Mouse (Mus musculus) ES-E14 (cell line): ENCODE data around the gene Fam120a. TPM values are rescaled to one million over a fixed set of nuclear protein-coding genes. Genes with fewer than 3 reads are reported as not detected.

Source experiments
- DNase-seq: peaks from one replicate; pipeline ENCODE4 v3.0.0-alpha.2; 2013; ENCODE audit warnings: low read depth, low spot score
- H3K27ac ChIP-seq: 2 replicates; pipeline ENCODE4 v1.5.1; 2012; ENCODE audit warnings: low read depth, mild to moderate bottlenecking, low read length, moderate library complexity, mixed read lengths; ENCODE audit not compliant: poor library complexity, insufficient read depth, severe bottlenecking
- H3K36me3 ChIP-seq: 2 replicates; pipeline ENCODE4 v1.6.1; 2012; ENCODE audit warnings: mild to moderate bottlenecking, low read length, moderate library complexity, mixed read lengths; ENCODE audit not compliant: control insufficient read depth, poor library complexity, insufficient read depth, severe bottlenecking
- H3K4me1 ChIP-seq, 2 experiments: fragments of 150-350 bp in 1 of 2; sonication (generic) in 1 of 2; 2 replicates each; pipeline ENCODE4 v1.6.1; 2012; ENCODE audit warnings: low read length in 2 of 2, mild to moderate bottlenecking in 1 of 2, mixed read lengths in 1 of 2; ENCODE audit not compliant: control insufficient read depth in 2 of 2, insufficient read depth in 2 of 2, poor library complexity in 1 of 2
- H3K4me3 ChIP-seq, 2 experiments: fragments of 150-350 bp in 1 of 2; sonication (generic) in 1 of 2; 2 replicates each; pipeline ENCODE4 v1.5.1; 2012; ENCODE audit warnings: low read length in 2 of 2, low read depth in 1 of 2, mild to moderate bottlenecking in 1 of 2, mixed read lengths in 1 of 2; ENCODE audit not compliant: insufficient read depth in 1 of 2, poor library complexity in 1 of 2, severe bottlenecking in 1 of 2
- H3K9ac ChIP-seq: 2 replicates; pipeline ENCODE4 v1.6.1; 2012; ENCODE audit warnings: low read depth, mild to moderate bottlenecking, low read length, mixed read lengths; ENCODE audit not compliant: poor library complexity, insufficient read depth, severe bottlenecking
- H3K9me3 ChIP-seq: fragments of 150-350 bp; sonication (generic); 2 replicates; pipeline ENCODE4 v1.6.1; 2012; ENCODE audit warnings: low read depth, mild to moderate bottlenecking, low read length; ENCODE audit not compliant: control insufficient read depth, insufficient read depth
- CHD2 ChIP-seq: IDR thresholded peaks from 2 replicates; pipeline ENCODE4 v1.6.1; 2014; ENCODE audit warnings: mild to moderate bottlenecking, low read depth, low read length, inconsistent platforms
- HCFC1 ChIP-seq: IDR thresholded peaks from 2 replicates; pipeline ENCODE4 v1.6.1; 2012; ENCODE audit warnings: low read length, inconsistent platforms, borderline replicate concordance; ENCODE audit not compliant: insufficient read depth
- MAFK ChIP-seq: IDR thresholded peaks from 2 replicates; pipeline ENCODE4 v1.6.1; 2014; ENCODE audit warnings: mild to moderate bottlenecking, low read depth, low read length, inconsistent platforms; ENCODE audit not compliant: insufficient read depth
- ZC3H11A ChIP-seq: IDR thresholded peaks from 2 replicates; pipeline ENCODE4 v1.6.1; 2012; ENCODE audit warnings: low read depth, mild to moderate bottlenecking, inconsistent platforms, low read length, borderline replicate concordance
- ZNF384 ChIP-seq: IDR thresholded peaks from 2 replicates; pipeline ENCODE4 v1.6.1; 2012; ENCODE audit warnings: low read depth, low read length, inconsistent platforms
- in situ Hi-C, 2 experiments: fragments of 600-800 bp; cut with MboI; formaldehyde crosslinking; loops; one replicate each; pipeline ENCODE4 v1.15.1; 2025; ENCODE audit warnings: low sequenced_read_pairs in 2 of 2, inconsistent platforms in 1 of 2; ENCODE audit not compliant: unreplicated experiment in 2 of 2
- total RNA-seq: library from RNA; depleted of rRNA; stranded (reverse); fragments of 300-350 nt; gene quantifications from 2 replicates; pipeline ENCODE4 v1.2.3, GENCODE M21; 2012; rRNA removed

Fam120a gene
- total RNA-seq, 1 experiment = 111 TPM

DNA sequence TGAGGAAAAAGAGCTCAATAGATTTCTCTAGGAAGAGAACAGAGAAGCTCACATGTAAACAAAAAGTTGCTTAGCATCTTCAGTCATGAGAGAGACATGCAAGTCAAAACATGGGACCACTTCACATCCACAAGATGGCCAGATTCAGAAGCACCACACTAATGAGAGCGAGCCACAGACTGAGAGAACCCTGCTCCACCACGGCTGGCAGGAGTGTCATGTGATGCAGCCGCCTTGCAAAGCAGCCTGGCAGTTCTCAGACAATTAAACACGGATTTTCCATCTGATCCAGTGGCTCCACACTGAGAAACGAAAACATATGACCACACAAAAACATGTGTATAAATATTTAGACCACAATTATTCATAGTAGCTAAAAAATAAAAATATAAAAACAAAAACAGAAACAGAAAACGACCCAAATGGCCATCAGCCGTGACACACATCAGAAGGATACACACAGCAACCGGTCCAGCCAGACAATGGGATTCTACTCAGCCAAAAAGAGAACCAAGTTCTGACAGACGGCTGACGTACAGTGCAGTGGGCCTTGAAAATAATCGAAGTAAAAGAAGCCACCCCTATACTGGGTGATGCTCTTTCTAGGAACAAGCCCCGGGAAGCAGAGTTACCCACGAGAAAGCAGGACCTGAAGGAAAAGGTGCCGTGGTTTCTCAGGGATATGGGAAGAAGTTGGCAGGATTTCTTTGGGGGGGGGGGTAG is 137.1 kb downstream of the Fam120a start:
- H3K9ac ChIP-seq = no peak overlapping the region
- TF ChIP-seq HCFC1 (no peak), ZC3H11A (no peak), MAFK (no peak), CHD2 (no peak), ZNF384 (no peak)
- H3K27ac ChIP-seq = no peak overlapping the region
- no peak for DNase-seq
- in situ Hi-C loops = no loop called here
- no peaks in the 10 kb centered on the region for H3K36me3 ChIP-seq
- no peak overlapping the region for H3K4me3 ChIP-seq
- H3K4me1 ChIP-seq = no peaks in the 10 kb centered on the region
- no peaks in the 10 kb centered on the region for H3K9me3 ChIP-seq

GRCm38 (mm10) chr13:48829780-48830179 is 138.0 kb downstream of the Fam120a start:
- TF ChIP-seq ZC3H11A = no peak
- no peak for TF ChIP-seq ZNF384
- no peak for TF ChIP-seq HCFC1
- TF ChIP-seq MAFK = no peak
- TF ChIP-seq CHD2 = no peak
- in situ Hi-C loops = no loop called here

More at GRCm38 (mm10) chr13:48829780-48830179, 138.0 kb downstream of the Fam120a start:
- Histone ChIP-seq H3K27ac (no peak overlapping the region), H3K36me3 (peaks cover 3% of the 10 kb centered on the region; the same call in 1 of the 2 replicates), H3K4me1 (no peaks in the 10 kb centered on the region), H3K9ac (no peak overlapping the region), H3K4me3 (no peak overlapping the region), H3K9me3 (no peaks in the 10 kb centered on the region)
- no peak for DNase-seq

Other genes with a start within 250 kb of the Fam120a start
- gene Phf2, start 96.9 kb downstream of the Fam120a start, total RNA-seq = 3.6 and 3.8 TPM in 2 replicates
- gene Wnk2, start 180.0 kb upstream of the Fam120a start, total RNA-seq = 1.6 TPM in 2 replicates
- gene Ninj1, start 219.5 kb upstream of the Fam120a start, total RNA-seq = 18.0 and 20.8 TPM in 2 replicates
- 16.9 and 20.5 TPM in 2 replicates for gene Card19, start 248.0 kb upstream of the Fam120a start, total RNA-seq